ENCODE assay signal across 23 mouse cellular contexts in the genomic region with DNA sequence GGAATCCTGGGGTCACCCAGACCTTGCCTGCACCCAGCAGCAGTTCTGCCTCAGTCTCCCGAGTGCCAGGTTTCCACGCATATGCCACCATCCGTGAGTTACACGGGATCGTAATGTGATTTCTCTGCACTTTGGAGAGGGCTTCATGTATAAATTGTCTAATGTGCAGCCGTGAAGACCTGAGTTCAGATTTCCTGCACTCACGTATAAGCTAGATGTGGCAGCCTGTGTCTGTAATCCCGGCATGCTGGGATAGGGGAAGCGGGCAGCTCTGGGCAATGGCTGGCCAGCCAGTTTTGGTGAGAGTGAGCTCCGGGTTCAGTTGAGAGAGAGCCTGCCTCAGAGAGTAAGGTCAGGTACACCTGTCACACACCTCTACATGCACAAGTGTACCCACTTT. TPM values are rescaled to one million over a fixed set of nuclear protein-coding genes. Genes with fewer than 3 reads are reported as not detected.
DNase-seq lines count a peak whose midpoint lies in the region; ATAC-seq lines count a peak whose summit lies in the region.
"Had no signal": no experiment of that assay in that cellular context is flagged by ENCODE, and none has a peak within 500 bp of the region (broad histone marks: within the 10 kb centered on the region; RNA-seq: fewer than 3 reads in every experiment).

No protein-coding gene starts in this region.

- H3K27me3 ChIP-seq in heart, embryonic 10.5 days (ENCODE audit: insufficient read depth, poor library complexity, severe bottlenecking), result no peaks in the 10 kb centered on the region
- H3K27me3 ChIP-seq in liver, embryonic 11.5 days (replicated peaks; ENCODE audit: control insufficient read depth, insufficient read depth, low read length), result no peaks in the 10 kb centered on the region
- no peaks in the 10 kb centered on the region for H3K27me3 ChIP-seq in stomach, embryonic 15.5 days (replicated peaks)
- H3K27me3 ChIP-seq: CH12.LX; heart, embryonic 13.5 days; hindbrain, embryonic 12.5 days; hindbrain, embryonic 15.5 days; Patski had no signal

- H3K9ac ChIP-seq in liver, embryonic 11.5 days (ENCODE audit: low read depth, low read length), result no peak overlapping the region
- no peak overlapping the region for H3K9ac ChIP-seq in stomach, embryonic 15.5 days
- H3K9ac ChIP-seq: forebrain, postnatal 0 days; heart, embryonic 13.5 days; hindbrain, embryonic 12.5 days; hindbrain, embryonic 15.5 days had no signal

- intact Hi-C loops in gastrocnemius, postnatal 14 days (cut with DNase I; ENCODE audit: low total_unique reads), result no loop called here

- H3K9me3 ChIP-seq in heart, embryonic 10.5 days, result no peaks in the 10 kb centered on the region
- H3K9me3 ChIP-seq in liver, embryonic 11.5 days (ENCODE audit: control insufficient read depth, low read length), result no peaks in the 10 kb centered on the region
- H3K9me3 ChIP-seq in stomach, embryonic 15.5 days, result no peaks in the 10 kb centered on the region
- H3K9me3 ChIP-seq: G1E; heart, embryonic 13.5 days; hindbrain, embryonic 12.5 days; hindbrain, embryonic 15.5 days had no signal

- H3K27ac ChIP-seq in heart, embryonic 10.5 days, result no peak overlapping the region
- H3K27ac ChIP-seq in liver, embryonic 11.5 days (ENCODE audit: low read depth, low read length), result no peak overlapping the region
- peak overlapping the region; percentile 27; the same call in 1 of the 2 replicates for H3K27ac ChIP-seq in stomach, embryonic 15.5 days
- H3K27ac ChIP-seq: gastrocnemius, adult 2 months; heart, embryonic 13.5 days; hindbrain, embryonic 12.5 days; hindbrain, embryonic 15.5 days had no signal

- ATAC-seq in liver, embryonic 11.5 days (replicated peaks; ENCODE audit: low FRiP score), result no peak
- ATAC-seq in stomach, embryonic 15.5 days (ENCODE audit: insufficient read depth, low FRiP score, low read depth), result no peak
- ATAC-seq: forebrain, embryonic 14.5 days; forebrain, postnatal 0 days; Patski had no signal

- no peak overlapping the region for H3K4me3 ChIP-seq in heart, embryonic 10.5 days
- no peak overlapping the region for H3K4me3 ChIP-seq in liver, embryonic 11.5 days (ENCODE audit: low read depth, low read length)
- H3K4me3 ChIP-seq in stomach, embryonic 15.5 days (replicated peaks), result no peak overlapping the region
- H3K4me3 ChIP-seq: gastrocnemius, adult 2 months; heart, embryonic 13.5 days; hindbrain, embryonic 12.5 days; hindbrain, embryonic 15.5 days had no signal

- no peaks in the 10 kb centered on the region for H3K4me1 ChIP-seq in heart, embryonic 10.5 days
- H3K4me1 ChIP-seq in liver, embryonic 11.5 days (replicated peaks; ENCODE audit: control insufficient read depth, insufficient read depth, low read length), result no peaks in the 10 kb centered on the region
- H3K4me1 ChIP-seq in stomach, embryonic 15.5 days, result no peaks in the 10 kb centered on the region
- H3K4me1 ChIP-seq: hindbrain, embryonic 12.5 days; hindbrain, embryonic 15.5 days had no signal

- WGBS in heart, embryonic 10.5 days, result 97% methylated on average over 10 of the region's 10 CpGs
- 95% methylated on average over 10 of the region's 10 CpGs for WGBS in liver, embryonic 11.5 days
- 93% methylated on average over 10 of the region's 10 CpGs for WGBS in stomach, embryonic 15.5 days

- no peak overlapping the region for H3K4me2 ChIP-seq in liver, embryonic 11.5 days
- H3K4me2 ChIP-seq in stomach, embryonic 15.5 days, result no peak overlapping the region
- H3K4me2 ChIP-seq: heart, embryonic 13.5 days; hindbrain, embryonic 12.5 days; hindbrain, embryonic 15.5 days had no signal

- DNase-seq in heart, embryonic 10.5 days (ENCODE audit: low spot score), result peak; percentile 67
- DNase-seq in heart, adult 9 months (ENCODE audit: low spot score in 2 of 2), result no peak
- peak; percentile 15 for DNase-seq in liver, embryonic 11.5 days (ENCODE audit: low spot score)
- DNase-seq in liver, result no peak
- no peak for DNase-seq in gastrocnemius, postnatal 14 days
- DNase-seq in natural killer cell, adult 2 months (ENCODE audit: low spot score in 2 of 2), result no peak
- DNase-seq: adrenal gland, postnatal 10 days; adrenal gland, postnatal 36 days; B cell, adult 2 months; cerebellum, adult 18-20 months; cerebellum, adult 9-10 months; cerebellum, postnatal 14 days; forebrain, postnatal 0 days; gastrocnemius, adult 2 months; gastrocnemius, postnatal 36 days had no signal

- H3K36me3 ChIP-seq in heart, embryonic 10.5 days, result peaks cover 30% of the 10 kb centered on the region
- H3K36me3 ChIP-seq in liver, embryonic 11.5 days (ENCODE audit: control insufficient read depth, insufficient read depth, low read length), result no peaks in the 10 kb centered on the region
- peaks cover 6% of the 10 kb centered on the region; the same call in 1 of the 2 replicates for H3K36me3 ChIP-seq in stomach, embryonic 15.5 days

RNA-seq across cellular contexts. Expression of gene Tpmt, which starts 22.0 kb away (rescaled TPM):
- 16.3 and 21.1 TPM in 2 replicates for polyA plus RNA-seq in heart, embryonic 10.5 days (2016; fragmentation: Nextera tagmentation; extraction: Ambion mirVana)
- 14.2 and 15.9 TPM in 2 replicates for polyA plus RNA-seq in liver, embryonic 11.5 days (2014; fragmentation: Nextera tagmentation; extraction: Ambion mirVana)
- polyA plus RNA-seq in stomach, embryonic 15.5 days (2015; fragmentation: Nextera tagmentation; extraction: Ambion mirVana), result 21.4 and 21.8 TPM in 2 replicates
- total RNA-seq in gastrocnemius, postnatal 14 days (2021), result 1 to 10 TPM; 4.6 to 6.5 TPM

RNA-seq across cellular contexts. Expression of gene Kdm1b, which starts 23.2 kb away (rescaled TPM):
- polyA plus RNA-seq in heart, embryonic 10.5 days (2016; fragmentation: Nextera tagmentation; extraction: Ambion mirVana), result 7.9 and 9.2 TPM in 2 replicates
- 8.7 and 9.2 TPM in 2 replicates for polyA plus RNA-seq in liver, embryonic 11.5 days (2014; fragmentation: Nextera tagmentation; extraction: Ambion mirVana)
- polyA plus RNA-seq in stomach, embryonic 15.5 days (2015; fragmentation: Nextera tagmentation; extraction: Ambion mirVana), result 12.8 and 12.9 TPM in 2 replicates
- total RNA-seq in gastrocnemius, postnatal 14 days (2021), result 1 to 10 TPM; 5.8 to 6.3 TPM

RNA-seq across cellular contexts. Expression of gene Dek, which starts 39.5 kb away (rescaled TPM):
- polyA plus RNA-seq in heart, embryonic 10.5 days (2016; fragmentation: Nextera tagmentation; extraction: Ambion mirVana), result 167 and 249 TPM in 2 replicates
- polyA plus RNA-seq in liver, embryonic 11.5 days (2014; fragmentation: Nextera tagmentation; extraction: Ambion mirVana), result 366 and 391 TPM in 2 replicates
- 271 and 291 TPM in 2 replicates for polyA plus RNA-seq in stomach, embryonic 15.5 days (2015; fragmentation: Nextera tagmentation; extraction: Ambion mirVana)
- 10 to 100 TPM; 30.6 to 36.7 TPM for total RNA-seq in gastrocnemius, postnatal 14 days (2021)

RNA-seq across cellular contexts. Expression of gene Nhlrc1, which starts 51.9 kb away (rescaled TPM):
- 2.9 and 4.3 TPM in 2 replicates for polyA plus RNA-seq in heart, embryonic 10.5 days (2016; fragmentation: Nextera tagmentation; extraction: Ambion mirVana)
- 1.6 and 2.0 TPM in 2 replicates for polyA plus RNA-seq in liver, embryonic 11.5 days (2014; fragmentation: Nextera tagmentation; extraction: Ambion mirVana)
- 3.1 and 3.9 TPM in 2 replicates for polyA plus RNA-seq in stomach, embryonic 15.5 days (2015; fragmentation: Nextera tagmentation; extraction: Ambion mirVana)
- 1 to 10 TPM; 2.8 to 3.8 TPM for total RNA-seq in gastrocnemius, postnatal 14 days (2021)
- total RNA-seq: CH12.LX had no signal
- polyA plus RNA-seq: G1E had no signal

RNA-seq across cellular contexts. Expression of gene Rnf144b, which starts 55.9 kb away (rescaled TPM):
- polyA plus RNA-seq in heart, embryonic 10.5 days (2016; fragmentation: Nextera tagmentation; extraction: Ambion mirVana), result 0.98 and 1.6 TPM in 2 replicates
- 0.55 and 0.90 TPM in 2 replicates for polyA plus RNA-seq in liver, embryonic 11.5 days (2014; fragmentation: Nextera tagmentation; extraction: Ambion mirVana)
- polyA plus RNA-seq in stomach, embryonic 15.5 days (2015; fragmentation: Nextera tagmentation; extraction: Ambion mirVana), result 1.7 and 2.0 TPM in 2 replicates
- total RNA-seq in gastrocnemius, postnatal 14 days (2021), result 10 to 100 TPM in 1 of 2 experiments, 1 to 10 TPM in 1; 9.5 to 14.4 TPM
- total RNA-seq: CH12.LX had no signal

Comparison
In these comparisons a context has a peak if more than half of its experiments do, and no peak if none do; other contexts are left out.
1. DNase-seq: peak in heart, embryonic 10.5 days (single experiment) and liver, embryonic 11.5 days (single experiment); none in heart, adult 9 months (0 of 2), liver (single experiment), gastrocnemius, postnatal 14 days (single experiment) and natural killer cell, adult 2 months (0 of 2).